Mouse (Mus musculus): ENCODE results near the gene Umps.

DNA sequence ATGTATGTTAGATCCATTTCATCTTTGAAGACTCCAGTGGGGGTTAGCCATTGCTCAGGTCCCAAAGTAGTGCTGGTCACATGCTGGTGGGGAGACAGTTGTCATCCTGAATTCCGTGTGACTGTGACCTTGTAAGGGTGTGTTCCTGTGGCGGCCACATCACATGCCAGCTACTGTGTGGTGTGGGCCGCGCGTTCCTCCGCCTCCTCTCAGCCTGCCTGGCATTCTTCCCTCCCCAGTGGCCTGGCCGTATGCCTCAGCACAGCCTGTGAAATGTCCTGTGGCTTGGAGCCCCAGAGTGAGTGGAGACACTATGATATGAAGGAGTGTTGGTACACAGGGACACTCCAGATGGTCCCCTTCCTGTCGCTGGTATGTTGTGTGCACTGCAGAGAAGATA lies 29.3 kb downstream of the Umps start:
- TF ChIP-seq CTCF (IDR thresholded peaks at IDR 0.05; ENCODE audit: low read depth) (no peak), EP300 (IDR thresholded peaks at IDR 0.05; ENCODE audit: low read depth) (no peak)
